Mouse (Mus musculus): ENCODE measurements around the gene Itsn1. TPM values are rescaled to one million over a fixed set of nuclear protein-coding genes. Genes with fewer than 3 reads are reported as not detected.

The Itsn1 gene
- total RNA-seq (2021): 39.3 and 50.3 TPM in 2 replicates
- long read RNA-seq, full-length matches to known transcripts: 2 of 13 reads
- long read RNA-seq, partial matches to known transcripts: 6 of 13 reads
- long read RNA-seq, other reads (novel, unspliced or antisense): 5 of 13 reads

DNA sequence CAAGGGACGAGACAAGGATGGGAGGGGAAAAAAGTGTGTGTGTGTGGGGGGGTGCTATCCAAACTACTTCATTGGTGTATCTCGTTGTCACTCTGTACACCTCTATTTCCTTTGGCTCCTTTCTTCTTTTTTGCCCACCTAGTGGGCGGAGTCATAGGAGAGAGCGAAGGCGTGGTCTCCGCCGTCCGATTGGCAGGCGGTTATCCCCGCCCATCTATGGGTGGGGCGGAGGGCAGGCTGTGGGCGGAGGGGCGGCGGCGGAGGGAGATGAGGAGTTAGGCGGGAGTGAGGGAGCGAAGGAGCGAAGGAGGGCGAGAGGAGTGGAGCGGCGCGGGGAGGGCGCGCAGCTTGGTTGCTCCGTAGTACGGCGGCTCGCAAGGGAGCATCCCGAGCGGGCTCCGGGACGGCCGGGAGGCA, at the start of gene Itsn1:
Gene Itsn1 (plus strand): TSS at position 216 of the 417 bp plus-strand sequence.
- DNase-seq: peak; percentile 97

DNA sequence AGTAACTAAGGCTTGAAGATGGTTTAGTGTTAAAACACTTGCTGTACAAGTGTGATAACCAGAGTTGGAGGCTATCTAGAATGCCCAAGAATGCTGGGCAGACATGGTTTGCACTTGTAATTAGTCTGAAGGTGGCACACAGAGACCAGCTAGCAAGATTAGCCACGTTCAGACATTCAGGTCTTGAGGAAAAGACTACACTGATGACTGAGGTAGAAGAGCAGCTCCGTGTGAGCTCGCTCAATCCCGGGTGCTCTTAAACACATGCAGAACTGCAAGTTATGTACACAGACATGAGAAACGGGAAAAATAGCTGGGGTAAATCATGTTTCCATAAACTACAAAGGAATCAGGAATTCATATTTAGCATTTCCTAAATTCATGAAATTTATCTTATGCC, 48.4 kb upstream of the Itsn1 start:
- DNase-seq: no peak

DNA sequence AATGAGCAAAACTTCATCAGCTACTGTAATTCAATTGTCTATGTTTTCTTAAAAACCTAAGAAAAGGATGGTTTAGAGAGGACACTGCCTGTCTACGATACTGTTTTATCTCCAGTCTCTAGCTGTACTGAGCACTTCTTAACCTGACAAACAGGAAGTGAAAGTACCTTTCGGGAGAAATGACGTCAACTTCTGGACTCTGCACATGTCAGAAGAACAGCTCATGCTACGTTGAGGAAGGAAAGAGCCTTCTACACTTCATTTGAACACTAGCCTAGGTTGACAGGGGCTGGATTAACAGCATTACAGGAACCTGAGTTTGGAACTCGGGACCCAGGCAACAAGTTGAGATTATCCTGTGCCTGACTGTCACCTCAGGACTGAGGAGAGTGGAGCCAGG, 43.6 kb upstream of the Itsn1 start:
- no peak for DNase-seq

DNA sequence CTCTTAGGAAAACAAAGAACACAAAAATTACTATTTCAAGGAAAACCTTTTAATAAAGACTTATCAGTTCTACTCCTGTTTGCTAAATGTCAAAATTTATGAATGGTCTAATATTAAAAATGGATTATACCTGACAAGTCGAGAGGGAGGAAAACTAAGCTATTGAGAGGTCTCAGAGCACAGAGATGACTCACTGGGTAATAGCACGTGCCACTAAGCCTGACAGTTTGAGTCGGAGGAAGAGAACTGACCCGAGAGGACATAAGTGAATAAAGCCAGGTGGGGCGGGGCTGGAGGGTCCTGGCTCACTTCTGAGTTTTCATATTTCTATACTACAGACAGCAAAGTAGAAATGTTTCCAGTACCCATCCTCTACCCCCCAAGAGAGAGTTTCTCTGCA, 42.7 kb upstream of the Itsn1 start:
- no peak for DNase-seq

- no peak for DNase-seq
These were observed 41.0 kb upstream of the Itsn1 start for GRCm38 (mm10) chr16:91688023-91688618.

DNA sequence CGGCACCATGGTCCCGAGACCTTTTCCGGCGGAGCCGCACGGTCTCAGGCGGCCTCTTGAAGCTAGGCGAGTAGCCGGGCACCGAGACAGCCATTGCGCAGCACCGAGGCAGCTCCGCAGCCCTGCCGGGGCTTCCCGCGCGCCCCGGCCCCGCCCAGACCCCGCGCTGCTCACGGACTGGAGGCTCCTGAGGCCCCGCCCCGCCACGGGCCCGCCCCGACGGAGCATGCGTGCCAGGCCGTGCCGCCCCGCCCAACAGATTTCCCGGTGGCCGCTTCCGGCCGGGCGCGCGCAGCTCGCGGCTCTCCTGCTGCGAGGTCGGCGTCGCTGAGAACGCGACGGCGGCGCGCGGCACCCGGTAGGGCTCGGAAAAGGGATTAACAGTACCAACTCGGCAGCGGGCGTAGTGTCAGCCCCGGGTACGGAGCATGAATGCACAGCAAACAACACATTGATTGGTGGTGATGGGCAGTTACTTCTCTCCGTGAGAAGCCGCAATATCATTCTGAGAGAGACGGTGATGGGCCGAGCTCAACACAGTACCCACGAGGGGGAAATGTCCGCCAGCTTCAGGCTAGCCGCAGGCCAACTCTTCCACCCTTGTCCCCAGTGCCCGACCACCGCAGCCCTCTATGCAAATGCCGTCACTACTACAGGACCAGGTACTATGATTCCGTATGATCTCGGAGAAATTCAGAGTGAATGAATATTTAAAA, 40.3 kb upstream of the Itsn1 start, which contains the start of gene Donson:
Gene Donson (minus strand): TSS at position 152 of the 716 bp plus-strand sequence.
- DNase-seq: peak; percentile 98

DNA sequence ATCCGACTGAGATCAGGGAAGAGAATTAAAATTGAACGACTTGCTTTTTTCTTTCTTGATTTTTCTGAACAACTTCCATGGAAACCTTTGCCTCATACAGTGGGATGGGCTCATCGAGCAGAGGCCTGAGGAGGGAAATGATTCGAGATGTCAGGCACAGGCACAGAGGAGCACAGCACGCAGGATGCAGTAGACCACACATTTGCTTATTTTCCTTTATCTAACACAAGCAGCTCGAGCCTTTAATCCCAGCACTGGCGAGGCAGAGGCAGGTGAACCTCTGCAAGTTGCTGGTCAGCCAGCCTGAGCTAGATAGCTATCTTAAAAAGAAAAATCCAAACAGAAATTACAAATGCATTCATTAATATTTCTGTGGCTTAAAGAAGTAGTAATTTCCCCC, 39.3 kb upstream of the Itsn1 start:
- no peak for DNase-seq

GRCm38 (mm10) chr16:91694455-91695084, 34.5 kb upstream of the Itsn1 start:
- peak; percentile 77 for DNase-seq

DNA sequence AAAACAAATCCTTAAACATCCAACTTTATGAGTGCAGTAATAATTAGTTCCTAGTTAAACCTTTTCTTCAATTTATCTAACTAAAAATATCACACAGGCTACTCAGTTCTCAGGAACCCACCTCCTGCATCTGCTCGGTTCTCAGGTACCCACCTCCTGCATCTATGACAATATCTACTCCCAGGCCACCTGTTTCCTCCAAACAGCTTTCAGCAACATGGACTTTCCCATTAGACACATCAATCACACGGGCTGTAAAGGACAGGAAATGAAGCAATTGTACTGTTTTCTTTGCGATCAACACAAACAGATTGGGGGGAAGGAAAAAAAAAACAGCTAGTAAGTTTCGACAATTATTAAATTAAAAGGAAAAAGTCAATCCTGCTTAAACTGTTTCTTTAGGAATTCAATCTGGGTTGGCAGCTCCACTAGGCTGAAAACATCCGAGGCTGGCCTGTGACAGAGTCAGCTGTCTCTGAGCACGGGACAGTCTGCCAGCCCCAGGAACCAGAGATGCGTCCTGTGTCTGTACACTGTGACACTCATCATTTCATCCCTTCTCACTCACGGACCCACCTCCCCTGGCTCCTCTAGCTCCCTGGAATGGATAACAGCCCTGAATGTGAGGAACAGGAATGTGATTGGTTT, 33.8 kb upstream of the Itsn1 start:
- DNase-seq: no peak

- DNase-seq: no peak
These were observed 30.1 kb upstream of the Itsn1 start for GRCm38 (mm10) chr16:91698995-91699394.

GRCm38 (mm10) chr16:91701908-91702307, 27.2 kb upstream of the Itsn1 start:
- DNase-seq: no peak

DNA sequence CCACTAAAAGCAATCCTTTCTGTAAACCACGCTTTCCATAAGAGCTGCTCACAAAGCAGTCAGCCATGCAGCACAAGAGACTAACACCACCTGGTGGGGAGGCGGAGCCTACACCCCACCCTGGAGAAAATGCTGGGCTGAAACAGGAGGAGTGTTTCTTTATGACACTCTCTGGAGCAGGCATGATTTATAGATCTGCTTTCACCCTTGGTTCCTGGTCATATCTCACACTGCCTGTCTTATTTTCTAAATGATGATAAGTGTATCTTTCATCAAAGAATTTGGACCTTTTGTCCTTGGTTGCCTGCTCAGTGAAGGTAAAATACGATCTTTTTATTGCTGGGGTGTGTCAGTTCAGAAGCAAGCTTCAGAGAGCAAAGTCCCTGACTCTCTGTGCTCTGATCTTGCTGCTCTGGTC, 26.3 kb upstream of the Itsn1 start:
- no peak for DNase-seq

GRCm38 (mm10) chr16:91704603-91705340, 24.3 kb upstream of the Itsn1 start:
- no peak for DNase-seq

DNA sequence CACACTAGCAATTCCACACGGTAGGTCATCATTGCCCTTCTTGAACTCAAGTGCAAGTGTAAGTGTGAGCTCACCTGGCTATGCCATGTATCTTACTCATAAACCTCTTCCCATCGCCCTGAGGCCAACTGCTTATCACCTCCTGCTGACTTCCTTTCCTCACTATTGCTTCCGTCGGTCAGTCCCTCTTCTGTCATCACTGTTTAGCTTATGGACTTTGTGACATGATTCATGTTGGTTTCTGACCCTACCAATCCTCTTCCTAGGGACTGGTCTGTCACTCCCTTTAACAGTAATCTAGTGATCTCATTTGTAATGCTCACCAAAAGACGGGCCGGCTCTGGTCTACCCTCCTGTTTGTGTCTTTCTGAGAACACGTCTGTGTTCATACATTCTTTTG, 18.8 kb upstream of the Itsn1 start:
- no peak for DNase-seq

- DNase-seq: no peak
These were observed 12.1 kb upstream of the Itsn1 start for GRCm38 (mm10) chr16:91716927-91717349.

- no peak for DNase-seq
These were observed 11.7 kb upstream of the Itsn1 start for GRCm38 (mm10) chr16:91717399-91717798.

DNA sequence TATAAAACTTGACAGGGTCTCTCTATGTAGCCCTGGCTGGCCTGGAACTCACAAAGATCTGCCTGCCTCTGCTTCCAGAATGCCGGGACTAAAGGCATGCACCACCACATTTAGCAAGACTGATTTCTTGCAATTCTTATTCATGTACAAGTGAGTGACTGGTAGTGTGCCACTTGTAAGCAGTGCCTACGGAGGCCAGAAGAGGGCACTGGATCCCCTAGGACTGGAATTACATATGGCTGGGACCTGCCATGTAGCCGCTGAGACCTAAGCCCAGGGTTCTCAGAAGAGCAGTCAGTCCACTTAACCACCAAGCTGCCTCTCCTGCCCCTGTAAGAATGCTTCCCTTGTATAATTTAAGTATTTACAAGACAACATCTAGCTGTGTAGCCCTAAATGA, 4.8 kb upstream of the Itsn1 start:
- peak; percentile 51 for DNase-seq

- no peak for DNase-seq
These were observed 1.6 kb upstream of the Itsn1 start for GRCm38 (mm10) chr16:91727433-91727832.

GRCm38 (mm10) chr16:91728123-91729065, 687 bp upstream of the Itsn1 start, which contains the start of gene Cryzl1:
Gene Cryzl1, minus strand, starts transcription at chr16:91728975.
- peak; percentile 95 for DNase-seq

DNA sequence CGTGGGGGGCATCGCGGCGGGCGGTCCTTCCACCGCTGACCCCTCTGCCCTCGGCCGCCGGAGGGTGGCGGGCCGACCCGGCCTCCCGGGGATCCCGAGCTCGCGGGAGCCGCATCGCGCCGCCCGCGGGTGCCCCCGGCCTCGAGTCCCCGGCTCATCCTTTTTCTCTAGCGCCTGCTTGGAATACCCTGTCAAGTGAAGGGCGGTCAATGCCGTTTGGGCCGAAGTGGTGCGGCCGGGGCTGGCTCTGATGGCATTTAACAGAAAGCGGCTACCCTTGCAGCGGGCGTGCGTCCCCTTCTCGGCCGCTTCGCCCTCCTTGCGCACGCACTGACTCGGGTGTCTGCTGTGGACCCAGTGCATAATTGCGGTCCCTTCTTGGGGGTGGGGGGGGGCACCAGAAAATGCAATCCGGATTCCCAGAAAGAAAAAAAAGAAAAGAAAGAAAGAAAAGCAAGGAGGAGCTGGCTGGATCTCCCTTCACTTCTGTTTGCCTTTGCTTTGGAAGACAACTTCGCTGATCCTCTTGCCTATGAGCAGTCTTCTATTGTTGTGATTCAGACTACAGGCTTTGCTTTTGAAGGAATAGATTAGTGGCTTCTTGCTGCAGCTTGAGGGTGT, 850 bp downstream of the Itsn1 start:
- DNase-seq: peak; percentile 35

Measured in adrenal gland, postnatal 25 days (tissue).